Mouse (Mus musculus) kidney, postnatal 10 days (tissue): ENCODE measurements around the gene Fpr3.
"Not testable (repeated sequence)": the region's sequence is repeated elsewhere in the genome, so short reads cannot be mapped to it uniquely, and the experiment has no call there.

Source experiments
- DNase-seq: peaks from one replicate; pipeline ENCODE4 v3.0.0; 2021; ENCODE audit warnings: mixed read lengths

Gene Fpr3

DNA sequence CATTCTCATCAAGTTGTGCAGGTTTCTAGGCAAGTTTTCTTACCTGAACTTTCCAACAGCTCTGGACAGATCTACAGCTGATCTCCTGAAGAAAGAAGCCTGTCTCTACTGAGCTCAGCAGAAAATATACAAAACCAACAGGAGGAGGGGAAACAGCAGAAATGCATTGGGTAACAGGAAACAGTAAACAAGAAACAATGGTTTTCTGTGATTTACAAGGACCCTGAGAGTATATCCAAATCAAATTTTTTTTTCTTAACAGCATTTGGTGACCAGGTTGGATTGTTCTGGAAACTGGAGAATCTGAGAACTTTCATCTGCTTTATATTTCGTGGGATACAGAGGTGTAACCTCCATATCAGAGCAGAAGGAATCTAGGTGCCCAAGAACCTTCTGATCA, 3.8 kb upstream of the Fpr3 start, which contains the start of gene Fpr1:
TSS of gene Fpr1 (minus strand) at position 101 of the 400 bp plus-strand sequence.
- no peak for DNase-seq

DNA sequence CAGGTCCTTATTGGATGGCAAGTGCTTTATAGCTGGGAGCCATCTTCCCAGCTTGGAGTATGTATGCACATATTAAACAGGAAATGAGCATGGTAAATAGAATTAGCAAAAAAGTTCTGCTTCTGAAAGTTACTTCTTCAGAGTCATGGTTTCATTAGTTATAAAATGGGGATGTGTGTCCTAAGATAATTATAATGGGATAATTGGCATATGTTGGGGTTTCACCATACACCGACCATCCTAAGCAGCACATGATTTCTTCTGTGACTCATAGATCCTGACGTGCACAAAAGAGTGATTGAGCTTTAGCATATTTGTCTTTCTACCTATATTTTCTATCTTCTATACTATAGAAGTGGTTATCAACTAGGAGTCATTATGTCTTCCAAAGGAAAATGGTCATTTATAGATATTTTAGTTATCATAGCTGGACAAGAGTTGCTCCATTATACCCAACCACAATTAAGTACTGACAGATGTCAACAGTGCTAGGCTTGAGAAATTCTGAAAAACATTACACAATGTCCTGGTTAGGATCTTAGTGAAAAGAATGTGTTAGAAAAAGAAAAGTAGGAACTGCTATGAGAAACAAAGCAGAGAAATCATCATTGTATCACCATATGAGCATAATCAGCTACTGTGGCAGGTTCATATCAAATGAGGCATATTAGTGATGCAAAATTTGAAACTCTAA, 2.2 kb downstream of the Fpr3 start:
- no peak for DNase-seq

DNA sequence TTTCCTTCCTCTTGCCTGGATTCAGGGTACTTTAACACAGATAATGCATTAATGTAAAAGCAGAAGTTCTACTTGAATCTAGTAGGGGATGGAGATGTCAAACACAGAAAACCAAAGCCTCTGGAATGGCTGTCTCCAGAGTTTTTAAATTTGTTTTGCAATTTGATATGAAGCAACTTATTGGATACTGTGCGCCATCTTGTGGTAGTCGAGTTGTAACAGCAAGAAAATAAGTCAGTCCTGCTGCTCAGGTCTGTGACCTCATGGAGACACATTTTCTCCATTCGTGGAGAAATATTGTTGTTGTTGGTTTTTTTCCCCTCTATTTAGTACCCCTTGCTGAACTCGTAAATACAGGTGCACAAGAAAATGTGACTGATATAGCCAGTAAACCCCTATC, 8.4 kb downstream of the Fpr3 start:
- DNase-seq, result peak; percentile 48

DNA sequence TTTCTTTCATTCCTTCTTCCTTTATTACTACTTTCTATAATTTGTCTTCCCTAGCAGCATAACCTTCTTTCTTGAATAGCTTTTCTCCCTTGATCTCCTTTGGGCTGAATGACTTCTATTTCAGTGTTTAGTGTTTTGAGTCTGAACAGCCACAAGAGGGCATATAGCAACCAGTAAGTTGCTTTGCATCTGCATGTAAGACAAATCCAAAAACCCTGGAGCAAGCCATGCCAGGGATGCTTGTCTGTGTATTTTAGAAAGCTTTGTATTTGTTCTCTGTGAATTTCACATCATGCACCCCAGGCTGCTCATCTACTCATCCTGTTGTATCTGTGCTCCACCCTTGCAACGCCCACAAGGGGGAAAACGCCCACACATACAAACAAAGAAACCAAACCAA, 11.6 kb downstream of the Fpr3 start:
- DNase-seq, result no peak

DNA sequence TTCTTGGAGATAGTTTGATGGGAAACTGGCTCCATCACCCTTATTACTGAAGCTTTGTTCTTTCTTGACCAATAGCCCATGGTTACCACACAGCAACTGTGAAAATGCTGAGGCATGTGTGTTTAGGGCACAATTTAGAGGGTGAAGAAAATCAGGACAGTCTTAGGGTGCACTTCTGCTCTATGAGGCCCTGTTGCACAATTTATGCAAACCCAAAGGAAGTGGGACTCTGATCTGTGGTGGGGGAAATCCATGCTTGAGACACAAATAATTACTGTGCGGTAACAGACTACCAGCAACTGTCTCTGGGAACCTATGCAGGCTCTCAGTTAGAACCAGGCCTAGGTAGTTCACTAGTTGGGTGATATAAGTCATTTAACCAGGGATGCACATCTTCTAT, 13.1 kb downstream of the Fpr3 start:
- DNase-seq, result no peak

DNA sequence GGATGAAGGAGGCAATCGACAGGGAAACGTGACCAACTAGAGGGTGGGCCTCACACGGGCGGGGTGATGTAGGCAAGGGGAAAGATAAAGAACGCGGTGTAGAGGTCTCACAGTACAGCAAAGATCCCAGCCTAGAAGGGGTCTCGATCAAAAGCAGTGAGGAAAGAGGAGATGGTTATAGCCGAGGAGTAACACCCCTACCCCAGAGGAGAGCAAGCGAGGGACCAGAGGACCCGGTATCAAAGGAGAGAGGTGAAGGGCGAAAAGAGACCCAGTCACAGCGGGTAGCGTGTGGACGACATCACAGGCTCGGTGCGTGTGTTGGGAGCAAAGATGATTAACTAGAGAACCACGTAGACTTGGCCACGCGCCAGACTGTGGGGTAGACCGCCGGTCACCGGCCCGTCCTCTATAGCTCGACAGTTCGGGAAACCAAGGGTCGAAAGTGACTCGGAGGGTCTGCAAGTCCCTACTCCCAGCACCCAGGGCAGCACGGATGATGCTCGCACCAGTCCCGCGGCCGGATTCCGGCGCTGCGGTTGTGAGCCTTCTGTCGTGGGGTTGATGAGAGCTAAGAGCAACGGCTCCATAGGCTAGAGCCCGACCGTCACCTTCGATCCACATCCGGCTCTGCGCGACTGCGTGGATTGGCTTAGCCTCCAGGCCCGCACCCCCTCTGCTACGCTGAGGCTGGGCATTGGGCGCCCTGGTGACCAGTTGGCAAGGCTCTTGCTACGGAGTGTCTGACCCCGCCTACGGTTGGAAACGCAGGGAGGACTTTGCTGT, 22.2 kb downstream of the Fpr3 start:
- DNase-seq, result peak; percentile 86

DNA sequence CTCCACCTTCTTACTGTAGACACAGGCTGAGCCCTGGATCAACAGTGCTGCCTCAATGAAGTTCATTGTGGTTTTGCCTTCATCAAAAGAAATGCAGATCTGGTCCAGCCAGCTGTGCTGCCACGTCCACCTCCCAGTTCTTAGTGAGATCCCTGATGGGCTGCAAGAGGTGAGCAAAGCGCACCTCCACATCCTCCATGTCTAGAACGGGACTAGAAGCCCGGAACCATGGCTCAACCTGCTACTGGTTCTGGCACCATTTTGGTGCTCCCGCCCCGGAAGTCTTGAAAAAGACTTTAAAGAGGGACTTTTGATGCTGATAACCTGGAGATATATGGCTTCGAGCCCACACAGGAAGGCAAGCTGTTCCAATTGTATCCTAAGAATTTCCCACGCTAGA, 25.0 kb downstream of the Fpr3 start:
- DNase-seq, result not testable (repeated sequence)

DNA sequence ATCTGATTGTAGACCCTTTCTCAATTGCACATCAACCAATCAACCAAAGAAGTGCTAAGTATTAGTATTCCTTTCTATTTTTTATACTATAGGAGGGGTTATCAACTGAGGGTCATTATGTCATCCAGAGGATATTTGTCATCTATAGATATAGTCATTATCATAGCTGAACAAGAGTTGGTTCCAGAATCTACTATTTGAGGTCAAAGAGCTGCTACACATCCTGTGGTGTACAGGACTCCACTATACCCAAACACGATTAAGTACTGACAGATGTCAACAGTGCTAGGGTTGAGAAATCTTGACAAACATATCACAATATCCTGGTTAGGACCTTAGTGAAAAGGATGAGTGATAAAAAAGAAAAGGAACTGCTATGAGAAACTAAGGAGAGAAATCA, 29.7 kb downstream of the Fpr3 start:
- no peak for DNase-seq

DNA sequence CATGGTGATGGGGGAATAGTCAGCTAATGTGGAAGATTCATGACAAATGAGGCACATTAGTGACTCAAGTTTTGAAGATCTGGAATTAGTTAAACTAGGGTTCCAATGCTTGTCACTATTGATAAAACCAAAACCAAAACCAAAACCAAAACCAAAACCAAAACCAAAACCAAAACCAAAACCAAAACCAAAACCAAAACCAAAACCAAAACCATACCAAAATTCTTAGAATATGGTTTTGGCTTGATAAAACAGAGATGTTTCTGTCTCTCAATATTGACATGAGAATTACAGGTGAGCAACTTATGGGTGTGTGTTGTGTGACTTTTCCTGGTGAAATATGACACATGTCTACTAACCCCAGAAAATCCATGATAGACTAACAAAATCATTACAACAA, 30.1 kb downstream of the Fpr3 start:
- DNase-seq, result no peak

DNA sequence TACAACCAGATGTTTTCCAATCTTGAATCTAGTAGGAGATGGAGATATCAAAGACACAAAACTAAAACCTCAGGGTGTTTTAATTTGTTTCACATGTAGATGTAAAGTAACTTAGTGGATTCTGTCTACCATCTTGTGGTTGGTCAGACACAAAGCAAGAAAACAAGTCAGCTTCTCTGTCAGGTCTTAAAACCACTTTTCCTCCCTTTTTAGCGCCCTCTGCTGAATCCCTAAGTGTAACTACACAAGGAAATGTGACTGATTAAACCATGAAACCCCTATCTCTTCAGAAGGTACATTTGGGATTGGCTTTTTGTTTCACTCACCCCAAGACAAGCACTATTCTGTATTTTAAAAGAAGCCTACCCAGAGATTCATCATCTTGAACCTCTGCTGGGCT, 85.8 kb downstream of the Fpr3 start:
- no peak for DNase-seq

DNA sequence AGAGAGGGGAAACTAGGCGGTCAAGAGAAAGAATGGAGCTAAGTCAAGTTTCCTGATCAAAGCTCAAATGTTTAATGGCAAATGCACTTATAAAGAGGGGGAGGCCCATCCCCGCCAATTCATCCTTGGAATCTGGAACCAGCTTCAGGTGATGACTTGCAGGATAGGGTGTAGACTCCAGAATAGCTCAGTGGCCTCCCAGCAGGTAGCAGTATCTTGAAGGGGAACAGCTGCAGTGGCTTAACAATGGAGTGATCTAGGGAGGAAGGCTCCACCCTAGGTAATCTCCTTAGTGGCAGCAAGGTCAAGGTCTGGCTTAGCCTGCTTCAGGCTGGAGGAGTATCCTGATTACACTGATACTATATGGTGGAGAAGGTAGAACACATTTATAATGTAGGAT, 93.6 kb downstream of the Fpr3 start:
- not testable (repeated sequence) for DNase-seq

DNA sequence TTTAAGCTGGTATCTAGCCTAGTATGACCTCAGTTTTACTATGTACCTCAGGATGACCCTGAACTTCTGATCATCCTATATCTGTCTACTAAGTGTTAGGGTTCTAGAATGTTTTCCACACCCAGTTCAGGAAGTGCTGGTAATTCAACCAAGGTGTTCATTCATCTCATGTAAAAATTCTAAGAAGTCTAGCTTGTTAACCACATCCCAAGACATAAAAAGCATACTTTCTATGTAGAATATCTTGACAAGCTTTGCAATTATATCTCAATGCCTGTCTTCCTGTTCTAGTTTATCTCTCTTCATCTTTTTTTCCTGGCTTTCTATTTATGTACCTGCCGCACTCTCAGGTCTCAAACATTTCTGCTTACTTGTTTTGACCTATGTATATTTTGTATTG, 117.1 kb downstream of the Fpr3 start:
- no peak for DNase-seq
